Mouse (Mus musculus) megakaryocyte, embryonic 14.5 days (primary cell): ENCODE results near the gene Fkbp10.

ENCODE experiments used
- FLI1 ChIP-seq: IDR thresholded peaks from 2 replicates; pipeline ENCODE4 v1.6.1; 2012; ENCODE audit warnings: low read length, inconsistent platforms, mixed read lengths
- GATA1 ChIP-seq: IDR thresholded peaks from 3 replicates; pipeline ENCODE4 v1.6.1; 2012; ENCODE audit warnings: mixed read lengths, low read length, inconsistent platforms, borderline replicate concordance

- TF ChIP-seq GATA1 (no peak), FLI1 (no peak)
Measured at GRCm38 (mm10) chr11:100371981-100372558, 43.4 kb upstream of the Fkbp10 start.
